Mouse (Mus musculus) CH12F3 (cell line): ENCODE results near the gene Ablim1.

ENCODE experiments used
- in situ Hi-C: fragments of 300-500 bp; cut with MboI; formaldehyde crosslinking; loops from 2 replicates; pipeline ENCODE4 v1.14.3; 2020; ENCODE audit warnings: low sequenced_read_pairs

Gene Ablim1

DNA sequence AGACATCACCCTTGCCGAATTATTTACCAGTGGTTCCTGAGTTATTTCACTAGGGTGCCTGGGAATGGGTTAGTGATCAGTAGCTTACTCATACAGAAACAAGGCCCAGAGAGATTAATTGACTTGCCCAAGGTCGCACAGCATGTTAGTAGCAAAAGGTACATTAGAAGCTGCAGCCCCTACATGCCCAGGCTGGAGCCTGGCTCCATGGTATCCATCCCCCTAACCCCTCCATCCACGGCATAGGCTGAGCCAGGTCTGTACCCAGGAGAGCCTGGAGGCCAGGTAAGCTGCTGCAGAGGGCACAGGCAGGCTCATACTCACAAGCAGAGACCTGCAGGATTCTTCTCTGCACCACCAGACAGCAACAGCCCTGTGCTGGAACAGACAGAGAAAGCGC, 312.8 kb downstream of the Ablim1 start:
- in situ Hi-C loops = no loop called here

DNA sequence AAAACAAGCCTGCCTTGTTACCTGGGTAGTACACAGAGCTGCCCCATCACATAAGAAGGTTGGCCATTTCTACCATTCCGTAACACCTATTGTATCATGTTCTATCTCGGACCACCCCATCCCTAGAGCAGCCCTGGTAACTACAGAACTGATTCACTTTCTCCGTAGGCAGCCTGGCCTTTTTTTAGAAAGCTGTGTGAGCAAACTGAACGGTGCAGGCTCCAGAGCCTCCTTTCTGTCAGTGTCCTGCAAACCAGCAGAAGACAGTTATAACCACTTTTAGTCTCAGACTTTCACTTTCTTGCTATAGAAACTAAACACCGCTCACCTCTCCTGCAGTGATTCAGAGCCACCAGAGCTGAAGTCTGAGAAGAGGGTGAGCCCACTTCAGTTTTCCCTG, 314.1 kb downstream of the Ablim1 start:
- in situ Hi-C loops = no loop called here

DNA sequence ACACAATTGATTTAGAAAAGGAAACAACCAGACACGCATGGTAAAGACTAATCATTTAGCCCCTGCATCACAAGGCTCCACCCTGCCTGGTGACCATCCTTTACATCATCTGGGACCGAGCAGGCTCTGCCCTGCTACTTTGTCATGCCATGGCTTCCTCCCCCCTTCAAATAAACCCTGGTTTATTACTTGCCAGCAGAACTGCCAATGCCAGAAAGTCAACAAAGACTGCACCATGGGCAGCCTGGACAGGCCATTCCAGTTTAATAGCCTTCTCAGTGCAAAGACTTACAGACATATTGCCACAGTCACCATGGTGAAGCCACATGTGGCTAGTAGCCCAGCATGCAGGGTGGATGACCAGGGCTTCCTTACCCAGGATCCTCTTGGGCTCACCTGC, 314.9 kb downstream of the Ablim1 start:
- in situ Hi-C loops = no loop called here

GRCm38 (mm10) chr19:56998910-56999309, 315.8 kb downstream of the Ablim1 start:
- in situ Hi-C loops = no loop called here

DNA sequence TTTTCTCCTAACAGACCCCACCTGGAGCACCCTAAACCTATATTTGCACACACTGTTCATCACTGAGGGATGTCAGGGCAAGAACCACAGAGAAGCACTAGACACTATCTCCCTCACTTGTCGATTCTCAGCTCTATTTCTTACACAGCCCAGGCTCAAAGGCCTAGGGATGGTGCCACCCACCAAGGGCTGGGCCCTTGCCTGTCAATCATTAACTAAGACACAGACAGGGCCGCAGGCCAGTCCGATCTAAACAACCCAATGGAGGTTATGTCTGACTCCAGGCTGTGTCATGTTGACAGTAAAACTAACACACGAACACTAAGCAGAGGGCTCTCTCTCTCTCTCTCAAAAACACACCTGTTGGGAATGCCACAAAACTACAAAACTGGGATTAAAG, 316.4 kb downstream of the Ablim1 start:
- in situ Hi-C loops = no loop called here

GRCm38 (mm10) chr19:56997164-56997599, 317.5 kb downstream of the Ablim1 start:
- in situ Hi-C loops = no loop called here

DNA sequence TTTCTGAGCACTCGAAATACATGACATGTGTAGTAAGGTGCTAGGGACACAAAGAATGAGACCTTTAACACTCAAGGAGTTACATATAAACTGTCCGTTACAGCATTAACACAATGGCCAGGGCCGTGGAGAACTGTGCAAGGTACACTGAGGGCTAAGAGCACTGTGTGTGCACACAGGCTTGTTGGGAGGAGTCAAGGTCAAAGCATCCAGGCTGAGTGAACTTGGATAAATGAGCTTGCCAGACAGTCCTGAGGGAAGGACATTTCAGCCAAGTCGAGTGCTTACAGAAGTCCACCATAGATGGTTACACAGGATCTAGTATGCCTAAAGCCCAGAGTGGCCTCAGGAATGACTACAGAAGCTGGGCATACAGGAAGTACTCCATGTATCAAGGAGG, 319.3 kb downstream of the Ablim1 start:
- in situ Hi-C loops = no loop called here

GRCm38 (mm10) chr19:56994653-56995052, 320.1 kb downstream of the Ablim1 start:
- in situ Hi-C loops = no loop called here

- in situ Hi-C loops = no loop called here
Measured at GRCm38 (mm10) chr19:56993763-56994162, 321.0 kb downstream of the Ablim1 start.

DNA sequence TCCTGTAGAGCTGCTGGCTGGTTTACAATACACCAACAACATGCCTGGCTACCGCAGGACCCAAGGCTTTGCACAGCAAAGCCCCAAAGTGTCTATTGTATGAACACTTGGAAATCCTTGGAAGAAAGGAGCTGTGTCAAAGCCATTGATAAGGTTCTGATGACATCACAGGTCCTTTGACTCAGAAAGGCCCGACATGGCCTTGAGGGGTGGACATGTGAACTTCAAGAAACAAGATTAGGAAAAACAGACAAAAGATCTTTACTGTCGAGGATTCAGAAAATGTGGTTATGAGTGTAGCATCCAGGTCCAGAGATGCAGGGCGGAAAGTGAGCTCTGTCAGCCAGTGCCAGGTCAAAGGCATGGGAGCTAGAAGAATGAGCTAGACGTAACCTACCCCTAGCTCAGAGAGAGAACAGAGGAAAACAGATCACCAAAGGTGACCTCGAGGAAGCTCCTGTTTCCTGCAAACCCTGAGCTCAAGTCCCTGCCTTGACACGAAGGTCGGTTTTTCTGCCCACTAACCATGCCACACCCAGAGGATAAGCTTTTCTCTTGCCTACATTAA, 321.7 kb downstream of the Ablim1 start:
- in situ Hi-C loops = no loop called here

GRCm38 (mm10) chr19:56990367-56991111, 324.2 kb downstream of the Ablim1 start:
- in situ Hi-C loops = no loop called here

- in situ Hi-C loops = no loop called here
Measured at GRCm38 (mm10) chr19:56989171-56989570, 325.5 kb downstream of the Ablim1 start.

DNA sequence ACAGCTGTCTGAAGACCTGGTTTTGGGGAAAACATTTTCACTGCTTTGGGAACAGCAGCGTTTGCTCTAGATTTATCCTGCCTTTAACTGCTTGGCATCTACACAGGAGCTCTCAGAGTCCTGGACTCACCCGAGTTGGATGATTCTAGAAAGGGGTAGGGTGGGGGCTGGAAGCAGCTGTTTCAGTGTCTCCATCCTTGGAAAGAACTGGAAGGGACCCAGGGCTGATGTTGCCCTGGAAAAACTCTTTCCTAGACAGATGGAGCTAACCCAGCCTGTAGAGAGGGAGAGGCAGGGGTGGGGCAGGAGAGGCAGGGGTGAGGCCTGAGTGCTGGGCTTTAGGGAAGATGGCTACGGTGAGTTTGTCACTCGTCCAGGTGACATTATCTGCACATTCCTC, 330.5 kb downstream of the Ablim1 start:
- in situ Hi-C loops = no loop called here

DNA sequence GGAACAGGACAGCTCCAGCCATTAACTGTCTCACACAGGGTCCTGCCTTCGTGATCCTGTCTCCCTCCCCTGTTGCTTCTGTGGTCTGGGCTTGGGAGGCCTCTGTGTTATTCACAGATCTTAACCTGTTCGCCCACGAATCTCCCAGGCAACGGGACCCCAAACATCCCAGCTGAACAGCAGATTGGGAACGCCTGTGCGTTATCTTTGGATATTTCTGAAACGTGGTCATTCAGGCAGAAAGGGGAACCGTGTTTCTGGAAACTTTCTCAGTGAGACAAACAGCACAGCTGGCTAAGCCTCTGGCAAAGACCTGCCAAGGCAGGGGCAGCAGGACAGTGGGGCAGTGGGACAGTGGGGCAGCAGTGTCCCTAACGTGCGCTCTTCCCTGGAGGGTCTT, 331.0 kb downstream of the Ablim1 start:
- in situ Hi-C loops = no loop called here
